Mouse (Mus musculus) forebrain, embryonic 16.5 days (tissue): Measurements from ENCODE around the gene Pdcd6. TPM values are rescaled to one million over a fixed set of nuclear protein-coding genes. Genes with fewer than 3 reads are reported as not detected.
A peak's percentile ranks its signal among the peaks of the same experiment; 100 is the strongest.

Experiments
- ATAC-seq: fragments of 200-750 bp; cut with Nextera tagmentation; 2 replicates; pipeline ENCODE4 v1.8.0; 2017; ENCODE audit warnings: mild to moderate bottlenecking, moderate library complexity
- H3K27ac ChIP-seq: fragments of 300-500 bp; sonication (generic); 2 replicates; pipeline ENCODE4 v1.5.1; 2014; ENCODE audit warnings: low read length, control low read depth
- H3K27me3 ChIP-seq: fragments of 300-500 bp; sonication (generic); replicated peaks from 2 replicates; pipeline ENCODE4 v1.6.1; 2014; ENCODE audit warnings: low read length; ENCODE audit not compliant: control insufficient read depth, insufficient read depth
- H3K36me3 ChIP-seq: fragments of 300-500 bp; sonication (generic); 2 replicates; pipeline ENCODE4 v1.6.1; 2014; ENCODE audit not compliant: control insufficient read depth, insufficient read depth
- H3K4me1 ChIP-seq: fragments of 300-500 bp; sonication (generic); replicated peaks from 2 replicates; pipeline ENCODE4 v1.6.1; 2014; ENCODE audit warnings: low read length; ENCODE audit not compliant: control insufficient read depth, insufficient read depth
- H3K4me2 ChIP-seq: fragments of 300-500 bp; sonication (generic); 2 replicates; pipeline ENCODE4 v1.6.1; 2014; ENCODE audit warnings: mild to moderate bottlenecking, low read length, control low read depth
- H3K4me3 ChIP-seq: fragments of 300-500 bp; sonication (generic); replicated peaks from 2 replicates; pipeline ENCODE4 v1.5.1; 2014; ENCODE audit warnings: mild to moderate bottlenecking, low read length, control low read depth
- H3K9ac ChIP-seq: fragments of 300-500 bp; sonication (generic); replicated peaks from 2 replicates; pipeline ENCODE4 v1.6.1; 2014; ENCODE audit warnings: low read depth, low read length, control low read depth
- H3K9me3 ChIP-seq: fragments of 300-500 bp; sonication (generic); 2 replicates; pipeline ENCODE4 v1.6.1; 2016; ENCODE audit warnings: low read length; ENCODE audit not compliant: control insufficient read depth
- WGBS: fragments of 180-500 bp; shearing (Covaris S2); extraction: QIAGEN DNeasy Blood & Tissue Kit; methylation state at CpG from one replicate; pipeline ENCODE4 v1.1.7; 2014; 5-methylcytosine and 5-hydroxymethylcytosine counted together
- polyA plus RNA-seq: library from polyadenylated mRNA; unstranded; fragments of >200 nt; fragmentation: Nextera tagmentation; extraction: Ambion mirVana; gene quantifications from 2 replicates; pipeline ENCODE4 v1.2.1, GENCODE M21; 2015

Pdcd6 gene
- 133 and 144 TPM in 2 replicates for polyA plus RNA-seq

DNA sequence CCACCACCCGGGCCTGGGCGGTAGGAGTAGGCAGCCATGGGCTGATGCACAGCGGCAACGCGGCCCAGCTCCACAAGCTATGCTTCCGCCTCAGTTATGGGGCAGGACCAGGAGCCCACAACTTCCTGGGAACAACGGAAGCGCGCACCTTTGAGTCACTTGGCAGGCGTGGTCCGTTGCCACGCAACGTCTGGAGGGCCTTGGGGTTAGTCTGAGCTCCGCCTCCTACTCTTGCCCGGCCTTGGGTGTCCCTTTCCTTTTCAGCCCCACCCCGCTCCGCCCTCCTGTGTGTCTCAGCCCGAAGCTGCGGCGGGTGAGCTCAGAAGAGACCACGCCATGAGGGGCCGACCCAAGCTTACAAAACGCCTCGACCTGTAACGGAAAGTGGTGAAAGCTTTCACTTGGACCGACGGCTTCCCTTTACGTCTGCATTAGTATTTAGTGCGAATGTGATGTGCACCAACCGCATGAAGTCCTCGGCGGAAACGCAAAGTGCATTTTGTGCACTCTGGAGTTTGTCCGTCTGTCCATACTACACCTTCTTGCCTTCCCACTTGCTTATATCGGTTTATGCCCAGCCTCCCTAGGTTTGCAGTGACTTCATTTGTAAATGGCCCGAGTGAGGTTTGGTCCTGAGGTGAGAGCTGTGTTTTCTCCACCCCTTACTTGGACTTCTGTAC is at the start of gene Pdcd6:
Gene Pdcd6 (minus strand): TSS at position 411 of the 680 bp plus-strand sequence.
- peak; percentile 99 for ATAC-seq
- Histone ChIP-seq H3K27me3 (no peaks in the 10 kb centered on the region), H3K36me3 (peaks cover 16% of the 10 kb centered on the region), H3K27ac (peak within 1 kb of the TSS; percentile 61), H3K4me3 (peak within 1 kb of the TSS; percentile 99), H3K4me1 (peaks cover 16% of the 10 kb centered on the region), H3K9me3 (no peaks in the 10 kb centered on the region), H3K9ac (peak within 1 kb of the TSS; percentile 96), H3K4me2 (peak within 1 kb of the TSS; percentile 93)
- under 1% methylated on average over 35 of the region's 36 CpGs for WGBS

DNA sequence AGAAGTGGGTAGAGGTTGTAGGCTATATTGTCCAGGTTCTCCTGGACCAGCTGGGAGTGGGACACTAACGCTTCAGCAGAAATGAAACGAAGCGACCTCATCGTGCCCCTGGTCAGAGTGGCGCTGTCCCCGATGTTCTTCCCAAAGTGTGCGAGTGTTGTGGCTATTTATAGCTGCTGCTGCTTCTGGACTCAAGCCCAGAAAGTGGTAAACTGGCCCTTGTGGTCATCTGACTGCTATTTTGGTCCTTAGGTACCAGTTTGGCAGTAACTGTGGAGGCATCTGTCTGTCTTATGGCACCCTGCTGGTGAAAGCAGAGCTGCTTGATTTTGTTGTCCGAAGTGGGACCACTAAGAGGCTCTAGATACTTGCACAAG is 46.5 kb upstream of the Pdcd6 start, which contains the start of gene Lrrc14b:
Gene Lrrc14b (minus strand): TSS at position 147 of the 377 bp plus-strand sequence.
- no peak within 1 kb of the TSS for H3K27ac ChIP-seq
- no peak for ATAC-seq
- H3K4me3 ChIP-seq, result no peak within 1 kb of the TSS
- H3K9ac ChIP-seq, result no peak within 1 kb of the TSS
- peaks cover 6% of the 10 kb centered on the region for H3K36me3 ChIP-seq
- H3K9me3 ChIP-seq, result no peaks in the 10 kb centered on the region
- 74% methylated on average over 8 of the region's 8 CpGs for WGBS
- no peaks in the 10 kb centered on the region for H3K4me1 ChIP-seq
- no peak within 1 kb of the TSS for H3K4me2 ChIP-seq
- no peaks in the 10 kb centered on the region for H3K27me3 ChIP-seq

DNA sequence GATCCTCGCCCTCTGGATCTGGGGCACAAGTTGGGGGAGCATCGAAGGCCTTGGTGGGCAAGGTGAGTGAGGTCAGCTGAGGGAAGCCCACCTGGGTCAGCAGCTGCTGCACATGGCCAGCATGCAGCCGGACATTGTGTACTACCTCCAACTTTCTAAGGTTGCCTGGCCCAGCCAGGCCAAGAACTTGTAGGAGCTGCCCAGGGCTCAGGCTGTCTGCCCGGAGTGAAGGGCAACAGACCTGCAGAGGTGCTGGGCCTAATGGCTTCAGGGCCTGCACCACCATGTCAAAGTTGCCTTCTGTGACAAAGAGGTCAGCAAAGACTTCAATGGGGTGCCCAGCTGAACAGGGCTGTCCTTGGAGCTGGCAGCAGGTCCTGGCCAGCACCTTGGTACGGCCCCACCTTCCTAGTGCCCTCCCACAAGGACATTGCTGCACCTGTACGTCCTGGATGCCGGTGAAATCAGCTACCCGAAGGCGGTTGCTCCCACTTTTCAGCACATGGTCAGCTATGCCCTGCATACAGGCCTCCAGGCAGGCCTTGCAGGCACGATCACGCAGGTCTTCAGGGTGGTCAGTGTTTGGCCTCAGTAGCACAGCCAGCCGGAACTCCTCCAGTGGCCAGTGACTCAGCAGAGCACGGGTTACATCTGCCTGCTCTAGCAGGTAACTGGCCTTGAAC is 45.9 kb upstream of the Pdcd6 start:
- ATAC-seq, result 0 out of 2 replicates have a peak, but pooled peaks have one; percentile 8
- 92% methylated on average over 13 of the region's 13 CpGs for WGBS
- H3K27me3 ChIP-seq, result no peaks in the 10 kb centered on the region
- peaks cover 9% of the 10 kb centered on the region for H3K36me3 ChIP-seq
- H3K4me2 ChIP-seq, result no peak overlapping the region
- no peak overlapping the region for H3K4me3 ChIP-seq
- no peaks in the 10 kb centered on the region for H3K9me3 ChIP-seq
- no peaks in the 10 kb centered on the region for H3K4me1 ChIP-seq
- no peak overlapping the region for H3K9ac ChIP-seq
- no peak overlapping the region for H3K27ac ChIP-seq

DNA sequence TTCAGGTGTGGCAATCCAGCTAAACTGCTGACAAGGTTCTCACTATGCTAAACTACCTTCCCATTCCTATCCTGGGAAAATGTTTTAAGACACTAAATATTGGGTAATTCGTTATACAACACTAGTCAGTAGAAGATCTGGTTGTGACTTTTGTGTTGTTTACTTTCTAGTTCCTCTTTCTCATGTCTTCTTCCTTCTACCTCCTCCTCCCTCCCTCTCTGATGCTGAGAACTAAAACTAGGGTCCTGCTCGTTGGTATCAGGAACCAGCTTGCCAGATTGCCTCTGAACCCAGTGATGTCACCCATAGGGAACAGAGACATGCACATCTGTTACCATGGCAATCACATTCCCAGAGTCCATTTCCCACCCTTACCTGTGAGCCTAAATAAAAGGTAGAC is 44.8 kb upstream of the Pdcd6 start:
- Histone ChIP-seq H3K9ac (no peak overlapping the region), H3K27me3 (no peaks in the 10 kb centered on the region), H3K27ac (no peak overlapping the region), H3K4me2 (no peak overlapping the region), H3K36me3 (peaks cover 13% of the 10 kb centered on the region), H3K4me1 (no peaks in the 10 kb centered on the region), H3K9me3 (no peaks in the 10 kb centered on the region), H3K4me3 (no peak overlapping the region)
- 76% methylated on average over 2 of the region's 2 CpGs for WGBS
- no peak for ATAC-seq

DNA sequence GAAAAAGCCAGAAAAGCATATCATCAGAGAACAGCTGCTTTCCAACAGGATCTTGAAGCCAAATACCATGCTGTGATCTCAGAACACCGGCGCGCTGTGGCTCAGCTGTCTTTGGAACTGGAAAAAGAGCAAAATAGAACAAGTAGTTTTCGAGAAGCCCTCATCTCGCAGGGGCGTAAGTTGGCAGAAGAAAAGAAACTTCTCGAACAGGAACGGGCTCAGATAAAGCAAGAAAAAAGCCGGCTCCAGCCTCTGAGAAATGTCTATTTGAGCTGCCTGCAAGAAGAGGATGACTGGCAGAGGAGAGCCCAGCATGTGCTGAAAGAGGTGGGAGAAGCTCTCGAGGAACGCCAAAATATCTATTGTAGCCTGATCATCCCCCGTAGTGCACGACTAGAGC is 39.1 kb upstream of the Pdcd6 start:
- no peak for ATAC-seq
- H3K4me3 ChIP-seq, result no peak overlapping the region
- peaks cover 20% of the 10 kb centered on the region for H3K36me3 ChIP-seq
- H3K9ac ChIP-seq, result no peak overlapping the region
- WGBS, result 93% methylated on average over 13 of the region's 13 CpGs
- H3K9me3 ChIP-seq, result no peaks in the 10 kb centered on the region
- no peaks in the 10 kb centered on the region for H3K27me3 ChIP-seq
- no peaks in the 10 kb centered on the region for H3K4me1 ChIP-seq
- H3K27ac ChIP-seq, result no peak overlapping the region
- H3K4me2 ChIP-seq, result no peak overlapping the region

DNA sequence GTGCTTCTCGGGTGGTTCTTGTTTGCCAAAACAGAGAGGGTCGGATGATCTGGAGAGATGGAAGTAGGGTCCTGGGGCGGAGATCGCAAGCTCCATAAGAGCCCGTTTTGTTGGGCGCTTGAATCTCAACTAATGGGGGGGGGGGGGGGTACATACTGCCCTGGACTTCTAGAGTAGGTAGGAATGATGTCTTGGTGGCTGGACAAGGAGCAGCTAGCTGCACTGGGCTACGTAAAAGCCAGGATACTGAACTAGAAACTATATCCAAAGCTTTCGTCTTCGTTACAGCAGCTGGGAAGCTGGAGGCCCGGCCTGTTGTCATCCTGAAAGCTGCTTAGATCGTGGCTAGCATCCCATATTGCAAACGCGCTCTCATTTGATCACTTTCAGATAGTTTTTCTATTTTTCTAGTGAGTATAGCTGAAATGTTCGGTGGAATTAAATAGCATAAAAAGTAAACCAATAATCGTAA is 33.1 kb upstream of the Pdcd6 start:
- ATAC-seq, result peak; percentile 62
- H3K9ac ChIP-seq, result peak overlapping the region; percentile 91
- 2% methylated on average over 15 of the region's 15 CpGs for WGBS
- H3K4me2 ChIP-seq, result peak overlapping the region; percentile 57
- H3K36me3 ChIP-seq, result no peaks in the 10 kb centered on the region
- H3K4me1 ChIP-seq, result peaks cover 16% of the 10 kb centered on the region
- no peaks in the 10 kb centered on the region for H3K9me3 ChIP-seq
- H3K4me3 ChIP-seq, result peak overlapping the region; percentile 97
- peak overlapping the region; percentile 21; the same call in 1 of the 2 replicates for H3K27ac ChIP-seq
- no peaks in the 10 kb centered on the region for H3K27me3 ChIP-seq

DNA sequence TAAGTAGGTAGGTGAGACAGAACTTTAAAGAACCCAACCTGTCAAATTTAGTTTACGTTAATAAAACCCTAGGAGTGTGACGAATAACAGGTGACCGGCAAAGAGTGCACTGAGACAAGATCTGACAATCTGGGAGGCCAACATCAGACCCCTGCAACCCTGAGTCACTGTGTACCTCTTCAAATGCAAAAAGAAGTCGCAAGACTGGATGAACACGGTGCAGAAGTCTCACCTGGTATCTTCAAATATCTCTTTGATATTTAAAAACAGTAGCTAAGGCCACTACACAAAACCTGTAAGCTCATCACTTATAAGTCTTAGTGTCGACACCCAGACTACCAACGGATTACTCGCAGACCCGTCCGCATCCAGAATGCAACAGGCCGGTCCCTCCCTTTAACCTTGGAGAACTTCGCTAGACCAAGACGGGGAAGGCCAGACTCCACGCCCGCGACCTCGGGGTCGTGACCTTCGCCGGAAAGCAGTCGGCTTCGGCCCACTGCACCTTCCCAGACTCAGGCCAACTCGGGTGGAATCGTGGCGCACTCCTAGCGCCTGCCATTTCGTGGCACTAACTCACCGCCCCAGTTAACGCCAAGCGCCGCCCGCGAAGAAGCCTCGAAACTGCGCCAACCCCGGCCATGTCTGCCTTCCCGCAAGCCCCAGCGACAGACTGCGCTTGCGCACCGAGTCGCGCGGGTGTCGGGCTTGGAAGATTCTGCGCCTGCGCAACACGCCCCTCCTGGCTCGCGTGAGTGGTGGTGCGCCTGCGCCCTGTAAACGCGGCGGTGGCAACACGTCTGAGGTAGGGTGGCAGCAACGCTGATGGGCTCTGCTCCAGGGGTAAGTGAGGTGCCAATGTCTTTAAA is 32.4 kb upstream of the Pdcd6 start, which contains the start of the genes Sdha and Ccdc127:
Gene Sdha (minus strand): TSS at position 715 of the 869 bp plus-strand sequence.
Gene Ccdc127 (plus strand): TSS at position 744 of the 869 bp plus-strand sequence.
- H3K9me3 ChIP-seq, result no peaks in the 10 kb centered on the region
- 1% methylated on average over 57 of the region's 57 CpGs for WGBS
- peak; percentile 99 for ATAC-seq

DNA sequence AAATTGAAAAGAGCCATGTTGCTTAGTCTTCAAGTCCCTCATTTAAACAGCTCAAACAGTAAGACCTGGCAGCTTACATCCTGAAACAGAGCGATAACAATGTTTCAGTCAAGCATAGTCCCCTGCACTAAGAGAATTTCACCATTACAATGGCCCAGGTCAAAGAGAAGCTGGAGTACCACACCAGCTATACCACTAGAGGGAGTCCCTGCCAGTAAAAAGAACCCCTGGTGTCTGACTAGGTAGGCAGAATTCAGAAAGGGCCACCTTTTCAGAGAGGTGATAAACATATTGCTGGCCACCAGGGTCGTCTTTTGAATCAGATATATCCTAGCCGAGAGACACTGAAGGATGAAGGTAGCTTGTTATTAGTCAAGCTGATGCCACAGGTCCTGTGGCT is 23.7 kb upstream of the Pdcd6 start:
- Histone ChIP-seq H3K27me3 (no peaks in the 10 kb centered on the region), H3K4me2 (no peak overlapping the region), H3K27ac (no peak overlapping the region), H3K9me3 (no peaks in the 10 kb centered on the region), H3K9ac (no peak overlapping the region), H3K4me1 (no peaks in the 10 kb centered on the region), H3K36me3 (peaks cover 27% of the 10 kb centered on the region), H3K4me3 (no peak overlapping the region)
- peak; percentile 55; the same call in 1 of the 2 replicates for ATAC-seq
- WGBS, result 51% methylated on average over 3 of the region's 3 CpGs

More for the DNA sequence above, 32.4 kb upstream of the Pdcd6 start, which contains the start of the genes Sdha and Ccdc127:
- Histone ChIP-seq H3K9ac (peak within 1 kb of the TSS; percentile 91), H3K4me3 (peak within 1 kb of the TSS; percentile 97), H3K4me2 (peak within 1 kb of the TSS; percentile 75), H3K36me3 (no peaks in the 10 kb centered on the region), H3K4me1 (peaks cover 16% of the 10 kb centered on the region), H3K27ac (peak within 1 kb of the TSS; percentile 73), H3K27me3 (no peaks in the 10 kb centered on the region)
